Mouse (Mus musculus) neural tube, embryonic 13.5 days (tissue): ENCODE measurements at regions not wholly inside any gene's neighbourhood (a gene's known extent, or its start where the extent isn't known, plus 50 kb on each side); places are given as distances from the start of the nearest gene placed in this dataset.

Experiments used
- ATAC-seq: fragments of 200-750 bp; cut with Nextera tagmentation; 2 replicates; pipeline ENCODE4 v1.8.0; 2017; ENCODE audit warnings: low read depth, mild to moderate bottlenecking, moderate TSS enrichment, moderate library complexity
- H3K27ac ChIP-seq: fragments of 300-500 bp; sonication (generic); replicated peaks from 2 replicates; pipeline ENCODE4 v1.5.1; 2015; ENCODE audit warnings: moderate library complexity, mild to moderate bottlenecking, inconsistent platforms
- H3K27me3 ChIP-seq: fragments of 300-500 bp; sonication (generic); 2 replicates; pipeline ENCODE4 v1.6.1; 2015; ENCODE audit warnings: mild to moderate bottlenecking, inconsistent platforms
- H3K36me3 ChIP-seq: fragments of 300-500 bp; sonication (generic); 2 replicates; pipeline ENCODE4 v1.6.1; 2015; ENCODE audit warnings: mild to moderate bottlenecking, inconsistent platforms
- H3K4me1 ChIP-seq: fragments of 300-500 bp; sonication (generic); replicated peaks from 2 replicates; pipeline ENCODE4 v1.6.1; 2015; ENCODE audit warnings: inconsistent platforms
- H3K4me2 ChIP-seq: fragments of 300-500 bp; sonication (generic); 2 replicates; pipeline ENCODE4 v1.6.1; 2015; ENCODE audit warnings: inconsistent platforms, mild to moderate bottlenecking, moderate library complexity
- H3K4me3 ChIP-seq: fragments of 300-500 bp; sonication (generic); 2 replicates; pipeline ENCODE4 v1.5.1; 2015; ENCODE audit warnings: mild to moderate bottlenecking, inconsistent platforms
- H3K9ac ChIP-seq: fragments of 300-500 bp; sonication (generic); 2 replicates; pipeline ENCODE4 v1.6.1; 2015; ENCODE audit warnings: moderate library complexity, mild to moderate bottlenecking, inconsistent platforms
- H3K9me3 ChIP-seq: fragments of 300-500 bp; sonication (generic); 2 replicates; pipeline ENCODE4 v1.6.1; 2016; ENCODE audit warnings: inconsistent platforms
- WGBS: fragments of 180-500 bp; shearing (Covaris S2); methylation state at CpG from one replicate; pipeline ENCODE4 v1.1.7; 2015; 5-methylcytosine and 5-hydroxymethylcytosine counted together

GRCm38 (mm10) chr9:92045472-92045905 lies 147.2 kb upstream of the Plscr5 start:
- Histone ChIP-seq H3K27me3 (no peaks in the 10 kb centered on the region), H3K4me2 (no peak overlapping the region), H3K9me3 (no peaks in the 10 kb centered on the region), H3K4me1 (no peaks in the 10 kb centered on the region), H3K9ac (no peak overlapping the region), H3K4me3 (no peak overlapping the region), H3K36me3 (no peaks in the 10 kb centered on the region), H3K27ac (no peak overlapping the region)
- no peak for ATAC-seq
- WGBS, result 52% methylated on average over 3 of the region's 3 CpGs

- Histone ChIP-seq H3K9me3 (no peaks in the 10 kb centered on the region), H3K4me1 (no peaks in the 10 kb centered on the region), H3K9ac (no peak overlapping the region), H3K36me3 (no peaks in the 10 kb centered on the region), H3K4me3 (no peak overlapping the region), H3K27me3 (no peaks in the 10 kb centered on the region), H3K4me2 (no peak overlapping the region), H3K27ac (no peak overlapping the region)
- no peak for ATAC-seq
- WGBS, result 81% methylated on average over 9 of the region's 9 CpGs
Observed at GRCm38 (mm10) chr9:92044161-92044560, 148.6 kb upstream of the Plscr5 start.

GRCm38 (mm10) chr9:92016521-92016920 lies 176.2 kb upstream of the Plscr5 start:
- no peak for ATAC-seq
- H3K4me1 ChIP-seq, result no peaks in the 10 kb centered on the region
- no peaks in the 10 kb centered on the region for H3K9me3 ChIP-seq

GRCm38 (mm10) chr9:92015923-92016322 lies 176.8 kb upstream of the Plscr5 start:
- Histone ChIP-seq H3K4me2 (no peak overlapping the region), H3K9ac (no peak overlapping the region), H3K27me3 (no peaks in the 10 kb centered on the region), H3K36me3 (no peaks in the 10 kb centered on the region), H3K27ac (no peak overlapping the region), H3K9me3 (no peaks in the 10 kb centered on the region), H3K4me1 (no peaks in the 10 kb centered on the region), H3K4me3 (no peak overlapping the region)
- WGBS, result 77% methylated on average over 3 of the region's 3 CpGs
- no peak for ATAC-seq

More at GRCm38 (mm10) chr9:92016521-92016920, 176.2 kb upstream of the Plscr5 start:
- WGBS, result 90% methylated on average over 3 of the region's 3 CpGs
- Histone ChIP-seq H3K4me3 (no peak overlapping the region), H3K27ac (no peak overlapping the region), H3K4me2 (no peak overlapping the region), H3K36me3 (no peaks in the 10 kb centered on the region), H3K9ac (no peak overlapping the region), H3K27me3 (no peaks in the 10 kb centered on the region)

- Histone ChIP-seq H3K4me2 (no peak overlapping the region), H3K9me3 (no peaks in the 10 kb centered on the region), H3K27me3 (no peaks in the 10 kb centered on the region), H3K4me3 (no peak overlapping the region), H3K4me1 (no peaks in the 10 kb centered on the region), H3K36me3 (no peaks in the 10 kb centered on the region), H3K27ac (no peak overlapping the region), H3K9ac (no peak overlapping the region)
- WGBS, result 37% methylated on average over 2 of the region's 2 CpGs
- ATAC-seq, result no peak
Observed at GRCm38 (mm10) chr9:91988240-91988639, 204.5 kb upstream of the Plscr5 start.

- no peaks in the 10 kb centered on the region for H3K36me3 ChIP-seq
- H3K4me1 ChIP-seq, result no peaks in the 10 kb centered on the region
- H3K27me3 ChIP-seq, result no peaks in the 10 kb centered on the region
- 73% methylated on average over 9 of the region's 9 CpGs for WGBS
- no peak overlapping the region for H3K9ac ChIP-seq
- no peak overlapping the region for H3K27ac ChIP-seq
- no peak overlapping the region for H3K4me3 ChIP-seq
- no peak for ATAC-seq
- H3K4me2 ChIP-seq, result no peak overlapping the region
- H3K9me3 ChIP-seq, result no peaks in the 10 kb centered on the region
Observed at GRCm38 (mm10) chr9:91981955-91982621, 210.6 kb upstream of the Plscr5 start.

GRCm38 (mm10) chr9:91981499-91981898 lies 211.2 kb upstream of the Plscr5 start:
- Histone ChIP-seq H3K27ac (no peak overlapping the region), H3K27me3 (no peaks in the 10 kb centered on the region), H3K4me1 (no peaks in the 10 kb centered on the region), H3K9ac (no peak overlapping the region), H3K9me3 (no peaks in the 10 kb centered on the region), H3K4me2 (no peak overlapping the region), H3K4me3 (no peak overlapping the region), H3K36me3 (no peaks in the 10 kb centered on the region)
- no peak for ATAC-seq
- WGBS, result 75% methylated on average over 3 of the region's 3 CpGs

- Histone ChIP-seq H3K9ac (no peak overlapping the region), H3K36me3 (no peaks in the 10 kb centered on the region), H3K27me3 (no peaks in the 10 kb centered on the region), H3K4me2 (no peak overlapping the region), H3K4me3 (no peak overlapping the region), H3K27ac (no peak overlapping the region), H3K9me3 (no peaks in the 10 kb centered on the region), H3K4me1 (peaks cover 4% of the 10 kb centered on the region; the same call in 1 of the 2 replicates)
- WGBS, result 82% methylated on average over 2 of the region's 2 CpGs
- no peak for ATAC-seq
Observed at GRCm38 (mm10) chr9:91964051-91964450, 228.7 kb upstream of the Plscr5 start.

GRCm38 (mm10) chr9:91962726-91963125 lies 230.0 kb upstream of the Plscr5 start:
- Histone ChIP-seq H3K4me1 (peaks cover 7% of the 10 kb centered on the region; the same call in 1 of the 2 replicates), H3K27me3 (no peaks in the 10 kb centered on the region), H3K4me3 (no peak overlapping the region), H3K9ac (no peak overlapping the region), H3K36me3 (no peaks in the 10 kb centered on the region), H3K9me3 (no peaks in the 10 kb centered on the region), H3K4me2 (no peak overlapping the region), H3K27ac (no peak overlapping the region)
- no peak for ATAC-seq
- WGBS, result 84% methylated on average over 1 of the region's 1 CpGs

- peaks cover 7% of the 10 kb centered on the region; the same call in 1 of the 2 replicates for H3K4me1 ChIP-seq
- WGBS, result 91% methylated on average over 1 of the region's 1 CpGs
- no peaks in the 10 kb centered on the region for H3K9me3 ChIP-seq
- H3K27me3 ChIP-seq, result no peaks in the 10 kb centered on the region
- no peak overlapping the region for H3K9ac ChIP-seq
- H3K4me3 ChIP-seq, result no peak overlapping the region
- H3K27ac ChIP-seq, result no peak overlapping the region
- no peaks in the 10 kb centered on the region for H3K36me3 ChIP-seq
- no peak overlapping the region for H3K4me2 ChIP-seq
- ATAC-seq, result no peak
Observed at GRCm38 (mm10) chr9:91961666-91962065, 231.1 kb upstream of the Plscr5 start.

- H3K27me3 ChIP-seq, result no peaks in the 10 kb centered on the region
- H3K9ac ChIP-seq, result no peak overlapping the region
- peaks cover 7% of the 10 kb centered on the region; the same call in 1 of the 2 replicates for H3K4me1 ChIP-seq
- no peaks in the 10 kb centered on the region for H3K36me3 ChIP-seq
- H3K4me2 ChIP-seq, result no peak overlapping the region
- no peak overlapping the region for H3K27ac ChIP-seq
- no peak overlapping the region for H3K4me3 ChIP-seq
- no peaks in the 10 kb centered on the region for H3K9me3 ChIP-seq
- ATAC-seq, result no peak
- WGBS, result 76% methylated on average over 14 of the region's 14 CpGs
Observed at GRCm38 (mm10) chr9:91960556-91961325, 232.0 kb upstream of the Plscr5 start.

GRCm38 (mm10) chr9:91959592-91959991 lies 233.1 kb upstream of the Plscr5 start:
- 9% methylated on average over 1 of the region's 1 CpGs for WGBS
- Histone ChIP-seq H3K9ac (no peak overlapping the region), H3K27ac (no peak overlapping the region), H3K36me3 (no peaks in the 10 kb centered on the region), H3K27me3 (no peaks in the 10 kb centered on the region), H3K4me1 (peaks cover 7% of the 10 kb centered on the region; the same call in 1 of the 2 replicates), H3K4me2 (no peak overlapping the region), H3K9me3 (no peaks in the 10 kb centered on the region), H3K4me3 (no peak overlapping the region)
- peak; percentile 63 for ATAC-seq
